Mouse (Mus musculus) heart, adult 11 months (tissue): ENCODE measurements around the gene Ap1m1.
A peak's percentile ranks its signal among the peaks of the same experiment; 100 is the strongest.

Experiments used
- DNase-seq: peaks from one replicate; pipeline ENCODE4 v3.0.0; 2022

Gene Ap1m1

GRCm38 (mm10) chr8:72295679-72296078 is 55.9 kb downstream of the Ap1m1 start:
- DNase-seq: peak; percentile 100

GRCm38 (mm10) chr8:72296561-72296960 is 56.7 kb downstream of the Ap1m1 start:
- peak; percentile 92 for DNase-seq

DNA sequence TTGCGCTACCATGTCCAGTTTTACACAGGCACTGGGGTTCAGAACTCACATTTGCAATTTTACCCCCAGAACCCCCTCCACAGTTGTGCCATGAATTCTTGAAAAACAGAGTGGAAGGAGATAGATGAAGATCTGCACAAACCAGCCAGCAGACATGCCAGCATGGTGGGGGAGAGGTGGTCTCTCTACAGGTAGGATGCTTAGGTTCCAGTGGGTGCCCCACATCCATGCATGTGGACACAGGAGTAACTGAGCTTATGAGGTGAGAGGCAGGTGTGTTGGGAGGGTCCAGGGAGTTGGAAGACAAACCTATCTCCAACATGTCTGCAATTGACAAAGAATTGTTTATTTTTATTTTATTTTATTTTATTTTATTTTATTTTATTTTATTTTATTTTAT is 59.1 kb downstream of the Ap1m1 start:
- DNase-seq: peak; percentile 89

GRCm38 (mm10) chr8:72300654-72301400 is 61.0 kb downstream of the Ap1m1 start:
- peak; percentile 97 for DNase-seq

DNA sequence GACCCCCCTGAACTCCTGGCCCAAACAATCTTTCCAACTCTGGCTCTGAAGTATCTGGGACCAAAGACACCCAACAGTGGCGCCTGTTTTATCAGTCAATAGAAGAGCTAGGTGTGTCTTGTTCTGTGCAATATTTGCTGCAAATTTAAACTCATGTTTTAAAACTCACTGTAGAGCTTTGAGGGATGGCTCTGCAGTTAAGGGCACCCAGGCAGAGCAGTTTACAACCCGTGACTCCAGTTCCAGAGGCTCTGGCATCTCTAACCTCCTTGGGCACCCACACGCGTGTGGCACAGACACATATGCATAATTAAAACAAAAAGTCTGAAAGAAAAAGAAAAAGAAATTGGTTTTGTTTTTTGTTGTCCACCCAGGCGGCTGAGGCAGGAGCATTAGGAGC is 61.7 kb downstream of the Ap1m1 start:
- no peak for DNase-seq

GRCm38 (mm10) chr8:72302986-72303612 is 63.3 kb downstream of the Ap1m1 start:
- peak; percentile 96 for DNase-seq

DNA sequence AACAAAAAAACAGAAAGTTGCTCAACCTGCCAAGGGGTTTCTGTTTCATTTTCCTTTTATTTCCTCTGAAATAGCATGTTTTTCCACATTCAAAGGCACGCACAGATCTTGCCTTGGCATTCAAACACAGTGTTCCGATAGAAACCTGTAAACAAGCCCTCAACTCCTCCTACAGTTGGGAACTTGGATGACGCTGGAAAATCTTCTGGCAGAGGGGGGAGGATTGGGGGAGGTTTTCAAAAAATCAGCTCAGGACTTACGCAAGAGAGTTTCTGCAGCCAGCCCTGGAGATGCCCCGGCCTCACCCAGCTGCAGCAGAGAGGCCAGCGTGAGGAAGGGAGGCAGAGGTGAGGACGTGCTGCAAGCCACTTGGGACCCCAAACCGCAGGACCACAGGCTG is 63.8 kb downstream of the Ap1m1 start:
- peak; percentile 99 for DNase-seq

DNA sequence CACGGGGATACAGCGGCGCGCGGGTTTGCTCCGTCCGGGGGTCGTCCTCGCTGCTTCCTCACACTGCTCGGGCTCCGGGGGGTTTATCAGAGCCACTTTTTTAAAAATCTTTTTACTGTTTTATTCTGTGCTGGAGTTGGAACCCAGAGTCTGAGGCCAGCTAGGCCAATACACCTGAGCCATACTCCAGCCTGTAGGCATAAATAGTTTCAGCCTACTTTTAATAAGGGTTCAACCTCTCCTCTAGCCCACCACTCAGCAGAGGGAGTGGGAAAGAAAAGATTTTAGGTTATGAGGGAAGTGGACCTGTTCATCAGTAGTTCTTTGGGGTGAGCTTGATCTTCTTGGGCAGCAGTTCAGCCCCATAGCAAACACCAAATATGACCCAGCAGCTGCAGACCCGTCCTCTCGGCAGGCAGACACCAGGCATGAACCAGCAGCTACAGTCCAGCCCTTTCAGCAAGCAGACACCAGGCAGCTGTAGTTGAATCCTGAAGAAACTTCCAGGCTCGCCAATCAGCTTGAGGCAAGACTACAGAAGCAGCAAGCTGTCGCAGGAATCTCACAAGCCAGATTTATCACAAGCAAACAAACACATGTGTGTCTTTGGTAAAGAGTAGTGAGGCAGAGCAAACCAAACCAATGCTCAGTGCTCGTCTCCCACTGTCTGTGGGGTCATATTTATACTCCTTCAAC is 65.5 kb downstream of the Ap1m1 start, which contains the start of gene Gm10282:
Gene Gm10282, minus strand, starts transcription at position 51 of the 696 bp plus-strand sequence.
- DNase-seq: peak; percentile 91

DNA sequence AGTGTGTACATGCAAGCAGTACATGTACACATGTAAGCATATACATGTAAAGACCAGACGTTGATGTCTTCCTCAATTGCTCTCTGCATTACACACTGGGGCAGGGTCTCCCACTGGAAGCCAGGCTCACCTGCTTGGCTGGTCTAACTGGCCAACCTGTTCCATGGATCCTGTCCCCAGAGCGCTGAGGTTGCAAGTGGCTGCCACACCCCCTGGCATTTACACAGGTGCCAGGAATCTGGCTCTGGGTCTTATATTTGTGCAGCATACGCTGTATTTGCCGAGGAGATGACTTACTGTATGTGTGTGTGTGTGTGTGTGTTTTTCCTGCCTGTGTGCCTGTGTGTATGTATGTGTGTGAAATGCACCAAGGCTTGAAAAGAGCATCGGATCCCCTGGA is 67.1 kb downstream of the Ap1m1 start:
- DNase-seq: peak; percentile 90
